Mouse (Mus musculus) heart, embryonic 14.5 days (tissue): ENCODE measurements around the gene Mef2b. TPM values are rescaled to one million over a fixed set of nuclear protein-coding genes. Genes with fewer than 3 reads are reported as not detected.

ENCODE experiments used
- ATAC-seq: fragments of 200-750 bp; cut with Nextera tagmentation; 2 replicates; pipeline ENCODE4 v1.8.0; 2017; ENCODE audit warnings: low read depth, moderate TSS enrichment; ENCODE audit not compliant: insufficient number of reproducible peaks, insufficient read depth, low FRiP score
- H3K27ac ChIP-seq, 2 experiments: fragments of 200-500 bp in 1 of 2; fragments of 300-500 bp in 1 of 2; sonication (generic) in 1 of 2; replicated peaks in 1 of 2; 2 replicates each; pipeline ENCODE4 v1.5.1; 2012 to 2014; ENCODE audit warnings: low read depth in 2 of 2, low read length in 2 of 2, control low read depth in 1 of 2, mild to moderate bottlenecking in 1 of 2, mixed read lengths in 1 of 2; ENCODE audit not compliant: control insufficient read depth in 1 of 2, insufficient read depth in 1 of 2
- H3K27me3 ChIP-seq: fragments of 300-500 bp; sonication (generic); 2 replicates; pipeline ENCODE4 v1.6.1; 2014; ENCODE audit warnings: mild to moderate bottlenecking, low read length, control low read depth; ENCODE audit not compliant: control insufficient read depth, insufficient read depth
- H3K36me3 ChIP-seq: fragments of 300-500 bp; sonication (generic); 2 replicates; pipeline ENCODE4 v1.6.1; 2014; ENCODE audit warnings: mild to moderate bottlenecking, control low read depth, low read length, mixed read lengths; ENCODE audit not compliant: control insufficient read depth, insufficient read depth
- H3K4me1 ChIP-seq, 2 experiments: fragments of 200-500 bp in 1 of 2; fragments of 300-500 bp in 1 of 2; sonication (generic) in 1 of 2; 2 replicates each; pipeline ENCODE4 v1.6.1; 2012 to 2014; ENCODE audit warnings: low read length in 2 of 2, control low read depth in 1 of 2, mixed read lengths in 1 of 2; ENCODE audit not compliant: control insufficient read depth in 2 of 2, insufficient read depth in 2 of 2
- H3K4me2 ChIP-seq: fragments of 300-500 bp; sonication (generic); 2 replicates; pipeline ENCODE4 v1.6.1; 2014; ENCODE audit warnings: mild to moderate bottlenecking, low read length
- H3K4me3 ChIP-seq, 2 experiments: fragments of 200-500 bp in 1 of 2; fragments of 300-500 bp in 1 of 2; sonication (generic) in 1 of 2; 2 replicates each; pipeline ENCODE4 v1.5.1; 2012 to 2014; ENCODE audit warnings: low read length in 2 of 2, mild to moderate bottlenecking in 2 of 2, control low read depth in 1 of 2, low read depth in 1 of 2, moderate library complexity in 1 of 2; ENCODE audit not compliant: control insufficient read depth in 1 of 2, insufficient read depth in 1 of 2
- H3K9ac ChIP-seq: fragments of 300-500 bp; sonication (generic); 2 replicates; pipeline ENCODE4 v1.6.1; 2014; ENCODE audit warnings: mild to moderate bottlenecking, low read length
- H3K9me3 ChIP-seq: fragments of 300-500 bp; sonication (generic); 2 replicates; pipeline ENCODE4 v1.6.1; 2016; ENCODE audit warnings: low read length, control low read depth; ENCODE audit not compliant: control insufficient read depth
- WGBS: fragments of 180-500 bp; shearing (Covaris S2); extraction: QIAGEN DNeasy Blood & Tissue Kit; methylation state at CpG from one replicate; pipeline ENCODE4 v1.1.7; 2014; 5-methylcytosine and 5-hydroxymethylcytosine counted together
- polyA plus RNA-seq: library from polyadenylated mRNA; unstranded; fragments of >200 nt; fragmentation: Nextera tagmentation; extraction: Ambion mirVana; gene quantifications from 2 replicates; pipeline ENCODE4 v1.2.1, GENCODE M21; 2014

Gene Mef2b
- polyA plus RNA-seq, 1 experiment from 2014 or later: 0.22 TPM

DNA sequence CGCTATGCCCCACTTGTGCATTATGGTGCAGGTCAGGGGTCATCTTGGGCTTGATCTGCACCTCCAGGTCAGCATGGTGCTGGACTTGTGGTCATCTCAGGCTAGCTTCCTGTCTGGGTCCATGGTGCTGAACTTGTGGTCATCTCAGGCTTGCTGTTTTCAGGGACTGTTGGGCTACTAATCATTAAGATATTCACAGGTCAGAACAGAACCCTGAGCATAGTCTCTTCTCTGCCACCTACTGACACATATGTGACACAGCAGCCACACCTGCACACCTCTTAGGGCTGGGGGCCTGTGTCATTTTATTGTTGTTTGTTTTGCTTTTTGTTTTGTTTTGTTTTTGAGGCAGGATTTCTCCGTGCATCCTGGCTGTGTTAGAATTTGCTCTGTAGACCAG, 16.6 kb upstream of the Mef2b start:
- H3K9ac ChIP-seq: no peak overlapping the region
- no peaks in the 10 kb centered on the region for H3K9me3 ChIP-seq
- peaks cover under 1 to 2% of the 10 kb centered on the region in 2 experiments; a peak in 1 of 4 replicates for H3K4me1 ChIP-seq
- H3K27ac ChIP-seq: no peak overlapping the region
- H3K27me3 ChIP-seq: peaks cover 42% of the 10 kb centered on the region
- 49% methylated on average over 2 of the region's 2 CpGs for WGBS
- H3K4me2 ChIP-seq: no peak overlapping the region
- H3K4me3 ChIP-seq: no peak overlapping the region
- no peaks in the 10 kb centered on the region for H3K36me3 ChIP-seq
- no peak for ATAC-seq

DNA sequence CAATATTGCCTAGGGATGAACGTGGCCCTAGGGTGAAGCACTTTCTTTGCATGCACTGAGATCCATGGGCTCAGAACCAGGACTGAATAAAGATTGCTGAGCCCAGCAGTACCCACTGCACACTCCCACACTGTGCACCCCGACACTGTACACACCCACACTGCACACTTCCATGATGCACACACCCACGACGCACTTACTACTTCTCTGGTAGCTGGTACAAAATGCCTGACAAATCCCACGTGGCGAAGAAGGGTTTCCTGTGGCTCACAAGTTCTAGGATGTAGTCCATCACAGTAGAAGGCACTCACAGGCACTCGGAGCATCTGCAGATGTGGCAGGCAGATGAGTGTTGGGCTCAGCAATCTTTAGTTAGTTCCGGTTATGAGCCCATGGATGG, 14.5 kb upstream of the Mef2b start:
- Histone ChIP-seq H3K27ac (no peak overlapping the region), H3K9me3 (no peaks in the 10 kb centered on the region), H3K4me1 (peaks cover 17 to 18% of the 10 kb centered on the region in 2 experiments), H3K9ac (no peak overlapping the region), H3K4me3 (no peak overlapping the region), H3K36me3 (no peaks in the 10 kb centered on the region), H3K27me3 (peaks cover 21% of the 10 kb centered on the region), H3K4me2 (no peak overlapping the region)
- 57% methylated on average over 8 of the region's 8 CpGs for WGBS
- ATAC-seq: no peak

DNA sequence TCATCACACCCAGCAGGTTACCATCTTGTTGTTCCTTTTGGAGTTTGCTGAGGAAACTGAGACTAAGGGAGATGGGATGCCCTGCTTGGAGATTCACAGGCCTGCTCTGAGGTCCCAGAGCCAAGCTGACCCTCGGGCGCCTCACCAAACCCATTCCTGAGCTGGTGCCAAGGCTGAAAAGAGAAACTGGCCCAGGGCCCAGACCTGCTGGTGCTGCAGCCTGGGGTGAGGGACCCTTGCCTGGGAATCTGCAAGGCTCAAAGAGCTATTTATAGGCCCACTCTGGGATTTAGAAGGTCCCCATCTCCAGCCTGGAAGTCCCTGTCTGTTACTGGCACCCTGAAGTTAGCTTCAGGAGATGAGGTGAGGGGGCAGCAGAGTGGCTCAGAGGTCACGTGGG, 11.1 kb upstream of the Mef2b start:
- no peak overlapping the region for H3K4me3 ChIP-seq
- no peaks in the 10 kb centered on the region for H3K27me3 ChIP-seq
- peaks cover 13% of the 10 kb centered on the region for H3K36me3 ChIP-seq
- peak overlapping the region; percentile 80 to 93 for H3K27ac ChIP-seq
- H3K9ac ChIP-seq: no peak overlapping the region; the same call in 1 of the 2 replicates
- H3K4me2 ChIP-seq: peak overlapping the region; percentile 33
- ATAC-seq: peak; percentile 59
- H3K4me1 ChIP-seq: peaks cover 21 to 30% of the 10 kb centered on the region in 2 experiments
- 32% methylated on average over 3 of the region's 3 CpGs for WGBS
- H3K9me3 ChIP-seq: no peaks in the 10 kb centered on the region

DNA sequence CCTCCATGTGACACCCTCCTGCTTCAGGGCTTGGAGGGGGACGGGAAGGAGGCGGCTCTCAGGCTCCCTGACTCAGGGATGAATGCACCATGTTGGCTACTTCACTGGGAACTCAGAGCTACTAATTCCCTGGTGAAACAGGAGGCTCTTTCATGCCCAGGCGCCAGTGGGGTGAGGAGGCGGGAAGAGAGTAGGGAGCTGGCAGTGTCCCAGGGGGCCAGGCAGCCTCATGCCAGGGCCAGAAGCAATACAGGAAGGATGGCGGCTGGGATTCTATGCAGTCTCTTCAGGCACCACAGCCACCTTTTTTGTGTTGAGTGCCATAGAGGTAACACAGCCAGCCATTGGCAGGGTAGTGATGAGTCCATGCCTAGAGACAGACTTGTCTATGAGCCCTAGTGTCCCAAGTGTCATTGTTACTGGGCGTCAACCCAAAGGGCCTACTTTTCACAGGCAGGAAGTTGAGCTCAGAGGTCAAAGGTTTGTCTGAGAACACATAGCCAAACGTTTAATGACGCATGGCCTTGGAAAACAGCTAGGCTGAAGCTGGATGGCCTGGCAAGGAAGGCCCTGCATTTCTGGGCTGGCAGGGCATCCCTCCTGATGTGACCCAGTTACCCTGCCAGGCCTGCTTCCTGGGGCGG, 10.1 kb upstream of the Mef2b start:
- no peaks in the 10 kb centered on the region for H3K27me3 ChIP-seq
- H3K4me3 ChIP-seq: no peak overlapping the region
- no peak overlapping the region for H3K9ac ChIP-seq
- H3K4me2 ChIP-seq: no peak overlapping the region
- peak overlapping the region; percentile 29 to 80 for H3K27ac ChIP-seq
- no peak for ATAC-seq
- peaks cover 23% of the 10 kb centered on the region for H3K36me3 ChIP-seq
- no peaks in the 10 kb centered on the region for H3K9me3 ChIP-seq
- peaks cover 21 to 32% of the 10 kb centered on the region in 2 experiments for H3K4me1 ChIP-seq
- 59% methylated on average over 9 of the region's 9 CpGs for WGBS

DNA sequence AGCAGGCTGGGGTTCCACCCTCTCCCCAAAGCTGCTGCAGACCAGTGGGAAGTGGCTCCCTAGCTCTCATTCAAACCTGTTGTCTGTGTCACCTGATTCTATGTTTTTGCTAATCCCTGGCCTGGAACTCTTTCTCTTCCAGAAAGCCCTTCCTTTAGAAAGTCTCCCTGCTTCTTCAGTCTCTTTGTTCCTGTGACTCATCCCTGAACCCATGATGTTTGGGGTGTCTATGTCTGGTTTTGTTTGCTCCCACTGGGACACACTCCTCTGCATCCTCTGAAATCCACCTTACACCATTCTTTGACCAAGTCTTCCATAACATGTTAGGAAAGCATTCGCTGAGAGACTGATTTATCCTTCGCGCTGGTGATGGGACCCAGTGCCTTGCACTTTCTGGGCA, 9.4 kb upstream of the Mef2b start:
- 81% methylated on average over 3 of the region's 3 CpGs for WGBS
- Histone ChIP-seq H3K4me2 (no peak overlapping the region), H3K27me3 (no peaks in the 10 kb centered on the region), H3K4me3 (no peak overlapping the region), H3K4me1 (peaks cover 25 to 38% of the 10 kb centered on the region in 2 experiments), H3K9me3 (no peaks in the 10 kb centered on the region), H3K27ac (peak overlapping the region in 1 of 2 experiments; percentile 80; a peak in 1 of 4 replicates), H3K36me3 (peaks cover 29% of the 10 kb centered on the region), H3K9ac (no peak overlapping the region)
- ATAC-seq: no peak

DNA sequence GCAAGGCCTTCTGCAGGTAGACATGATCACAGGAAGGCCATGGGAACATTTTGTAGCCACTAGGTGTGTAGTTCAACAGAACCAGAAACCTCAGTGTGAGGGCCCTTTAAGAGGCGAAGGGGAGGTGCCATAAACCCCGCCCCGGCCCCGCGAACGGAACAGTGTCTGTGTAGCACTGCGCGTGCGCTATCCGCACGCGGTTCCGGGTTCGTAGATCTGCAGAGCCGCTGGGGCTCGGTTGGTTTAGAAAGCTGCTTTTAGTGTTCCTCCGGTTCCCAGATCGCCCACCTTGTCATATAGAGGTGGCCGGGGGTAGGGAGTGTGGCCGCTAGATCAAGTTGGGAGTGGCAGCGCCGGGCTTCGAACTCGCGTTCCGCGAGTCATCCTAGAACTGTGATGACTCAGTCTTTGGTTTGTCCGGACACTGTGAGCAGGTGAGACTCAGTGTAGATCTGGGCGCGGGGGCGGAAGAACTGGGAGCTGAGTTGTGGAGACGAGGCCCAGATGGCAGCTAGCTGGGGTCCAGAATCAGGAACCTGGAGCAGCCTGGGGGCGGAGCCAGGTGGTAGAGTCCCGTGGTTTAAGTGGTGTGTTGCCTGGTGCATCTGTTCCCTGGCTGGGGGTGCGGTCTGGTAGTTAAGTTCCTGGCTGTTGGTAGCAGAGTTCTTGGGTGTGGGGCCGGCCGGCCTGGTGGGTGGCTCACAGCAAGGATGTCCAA, 8.2 kb upstream of the Mef2b start, which contains the start of gene Nr2c2ap:
Gene Nr2c2ap (plus strand): TSS at position 168 of the 718 bp plus-strand sequence.
- Histone ChIP-seq H3K4me3 (peak within 1 kb of the TSS; percentile 70 to 83), H3K9me3 (no peaks in the 10 kb centered on the region), H3K9ac (peak within 1 kb of the TSS; percentile 86), H3K4me1 (peaks cover 25 to 40% of the 10 kb centered on the region in 2 experiments), H3K36me3 (peaks cover 42% of the 10 kb centered on the region), H3K27ac (peak within 1 kb of the TSS in 1 of 2 experiments; percentile 35; a peak in 2 of 4 replicates), H3K4me2 (peak within 1 kb of the TSS; percentile 84), H3K27me3 (no peaks in the 10 kb centered on the region)
- under 1% methylated on average over 37 of the region's 37 CpGs for WGBS
- peak; percentile 43; the same call in 1 of the 2 replicates for ATAC-seq

DNA sequence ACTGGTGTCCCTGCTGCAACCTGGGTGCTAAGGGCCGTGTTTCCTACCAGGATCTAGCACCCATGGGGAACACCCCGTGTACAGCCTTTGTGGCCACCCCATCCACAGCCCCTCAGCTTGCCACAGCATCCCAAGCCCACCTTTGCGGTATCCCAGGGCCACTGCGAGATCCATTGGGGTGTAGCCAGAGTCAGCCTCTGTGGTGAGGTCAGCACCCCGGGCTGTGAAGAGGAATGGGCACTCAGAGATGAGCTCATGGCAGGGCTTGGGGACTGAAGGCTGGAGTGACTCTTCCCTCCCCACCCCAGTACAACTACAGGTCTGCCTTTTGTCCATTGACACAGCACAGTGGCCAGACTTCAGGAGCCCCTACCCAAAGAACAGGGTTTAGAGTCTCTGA, 5.4 kb upstream of the Mef2b start:
- H3K36me3 ChIP-seq: peaks cover 53% of the 10 kb centered on the region

More for the DNA sequence above, 5.4 kb upstream of the Mef2b start:
- 94% methylated on average over 5 of the region's 5 CpGs for WGBS
- no peak overlapping the region for H3K4me3 ChIP-seq
- no peak overlapping the region for H3K9ac ChIP-seq
- H3K4me2 ChIP-seq: no peak overlapping the region
- no peak for ATAC-seq
- H3K27ac ChIP-seq: no peak overlapping the region
- H3K4me1 ChIP-seq: peaks cover 22 to 36% of the 10 kb centered on the region in 2 experiments
- H3K27me3 ChIP-seq: no peaks in the 10 kb centered on the region
- H3K9me3 ChIP-seq: no peaks in the 10 kb centered on the region
